Mouse (Mus musculus): ENCODE measurements around the gene Phf10.

DNA sequence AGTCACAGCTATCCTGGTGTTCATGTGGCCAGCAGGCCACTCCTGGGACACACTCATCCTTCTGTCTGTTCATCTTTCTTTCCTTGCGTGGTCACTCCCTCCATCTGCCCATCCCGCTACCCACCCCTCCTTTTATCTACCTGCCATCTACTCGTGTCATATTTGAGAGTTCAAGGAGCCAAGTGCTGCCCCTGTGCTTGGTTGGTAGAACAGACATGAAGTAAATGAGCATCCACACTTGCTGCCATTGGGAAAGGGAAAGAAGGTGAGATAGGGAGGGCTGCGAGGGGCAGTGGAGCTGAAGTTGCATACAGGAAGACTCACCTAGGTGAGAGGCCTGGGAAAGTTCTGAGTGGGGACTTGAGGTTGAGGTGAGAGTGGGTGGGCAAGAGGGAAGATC, 46.7 kb downstream of the Phf10 start:
- TF ChIP-seq CTCF (conservative IDR thresholded peaks at IDR 0.05; ENCODE audit: low read length): no peak
- no peak for TF ChIP-seq POU5F1 (IDR thresholded peaks at IDR 0.05; ENCODE audit: borderline replicate concordance, low read length)
- TF ChIP-seq NANOG (IDR thresholded peaks at IDR 0.05; ENCODE audit: borderline replicate concordance, low read length): no peak
